Mouse (Mus musculus) spleen, postnatal 14 days (tissue): ENCODE measurements around the gene Ell.

Experiments
- DNase-seq, 2 experiments: peaks; one replicate each; pipeline ENCODE4 v3.0.0; 2021 to 2022; ENCODE audit warnings: low spot score in 2 of 2

The Ell gene

DNA sequence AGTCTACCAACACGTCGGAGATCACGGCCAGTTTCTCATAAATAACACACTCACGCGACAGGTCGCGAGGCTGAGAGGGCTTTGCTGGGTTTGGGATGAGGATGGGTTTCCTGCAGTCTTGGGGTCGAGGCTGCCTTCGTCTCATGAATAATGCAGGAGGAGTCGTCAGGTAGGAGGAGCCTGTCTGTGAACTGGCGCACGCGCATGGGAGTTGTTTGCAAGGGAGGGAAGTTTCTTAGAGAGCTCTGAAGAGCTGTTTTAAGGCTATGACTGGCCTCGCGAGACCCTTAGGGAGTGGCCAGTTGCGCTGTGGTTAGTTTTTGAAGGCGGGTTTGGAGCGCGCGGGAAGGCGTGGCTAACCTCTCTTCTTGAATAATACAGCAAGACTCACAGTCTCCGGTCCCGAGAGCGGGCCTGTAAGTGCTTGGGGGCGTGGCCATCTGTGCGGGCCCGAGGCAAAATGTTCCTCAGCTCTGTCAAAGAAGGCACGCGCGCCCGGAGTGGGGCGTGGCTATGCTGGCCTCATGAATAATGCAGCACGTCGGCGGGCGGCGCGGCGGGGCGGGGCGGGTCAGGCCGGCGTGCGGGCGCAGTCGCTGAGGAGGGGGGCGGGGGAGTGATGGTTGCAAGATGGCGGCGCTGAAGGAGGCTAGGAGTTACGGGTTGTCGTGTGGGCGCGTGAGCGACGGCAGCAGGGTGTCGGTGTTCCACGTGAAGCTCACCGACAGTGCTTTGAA lies at the start of gene Ell:
TSS of gene Ell (plus strand) at position 381 of the 737 bp plus-strand sequence.
- peak; percentile 99 for DNase-seq

DNA sequence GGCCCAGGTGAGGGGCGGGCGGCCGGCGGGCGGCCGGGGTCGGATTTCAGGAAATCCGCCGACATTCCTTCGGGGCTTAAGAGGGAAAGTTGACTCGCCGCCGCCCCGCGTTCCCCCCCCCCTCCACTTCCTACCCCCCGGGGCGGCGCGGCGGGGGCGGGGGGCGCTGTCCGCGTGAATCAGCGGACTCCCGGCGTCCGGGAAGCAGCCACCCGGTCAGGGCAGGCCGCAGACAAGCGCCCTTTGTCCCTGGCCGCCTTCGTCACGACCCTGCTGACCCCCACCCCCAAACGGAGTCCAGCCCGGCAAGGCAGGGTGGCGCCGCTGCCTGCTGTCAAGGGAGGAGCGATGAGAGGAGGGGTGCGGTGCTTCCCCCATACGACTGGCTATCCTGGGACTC lies 49.7 kb upstream of the Ell start:
- DNase-seq = no peak

DNA sequence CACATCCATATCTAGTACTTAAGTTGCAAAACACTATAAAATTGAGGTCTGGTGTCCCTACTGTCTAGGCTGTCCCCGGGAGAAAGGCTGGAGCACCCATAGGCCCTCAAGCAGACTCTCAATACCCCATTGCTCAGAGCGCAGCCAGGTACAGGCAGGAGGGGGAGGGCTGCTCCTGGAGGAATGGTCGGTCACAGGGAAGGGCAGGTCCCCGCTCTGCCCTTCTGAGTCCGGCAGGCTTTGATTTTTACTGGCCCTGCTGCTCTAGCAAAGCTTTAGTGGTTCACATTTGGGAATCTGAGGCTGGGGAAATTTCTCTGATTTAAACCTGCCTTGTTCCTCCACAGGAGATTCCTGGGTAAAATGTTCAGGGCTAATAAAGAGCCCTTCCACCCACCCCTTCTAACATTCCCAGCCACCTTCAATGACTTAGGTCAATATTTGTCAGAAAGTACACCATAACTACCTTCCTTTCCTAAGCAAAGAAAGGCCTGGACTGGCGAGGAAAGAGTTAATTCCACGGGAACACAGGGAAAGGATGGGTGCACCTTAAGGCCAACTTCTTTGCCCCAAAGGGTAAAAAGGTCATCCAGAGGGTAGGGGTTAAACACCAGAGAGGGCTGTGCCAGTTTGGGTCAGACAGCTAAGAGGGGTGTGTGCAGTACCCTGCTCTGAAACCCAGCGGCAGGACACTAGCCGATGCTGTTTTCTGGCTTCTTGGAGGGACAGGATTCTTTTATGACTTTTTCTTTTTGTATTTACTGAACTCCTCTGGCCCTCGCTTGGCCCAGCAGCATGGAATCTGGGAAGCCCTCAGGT lies 49.0 kb upstream of the Ell start:
- DNase-seq = no peak

DNA sequence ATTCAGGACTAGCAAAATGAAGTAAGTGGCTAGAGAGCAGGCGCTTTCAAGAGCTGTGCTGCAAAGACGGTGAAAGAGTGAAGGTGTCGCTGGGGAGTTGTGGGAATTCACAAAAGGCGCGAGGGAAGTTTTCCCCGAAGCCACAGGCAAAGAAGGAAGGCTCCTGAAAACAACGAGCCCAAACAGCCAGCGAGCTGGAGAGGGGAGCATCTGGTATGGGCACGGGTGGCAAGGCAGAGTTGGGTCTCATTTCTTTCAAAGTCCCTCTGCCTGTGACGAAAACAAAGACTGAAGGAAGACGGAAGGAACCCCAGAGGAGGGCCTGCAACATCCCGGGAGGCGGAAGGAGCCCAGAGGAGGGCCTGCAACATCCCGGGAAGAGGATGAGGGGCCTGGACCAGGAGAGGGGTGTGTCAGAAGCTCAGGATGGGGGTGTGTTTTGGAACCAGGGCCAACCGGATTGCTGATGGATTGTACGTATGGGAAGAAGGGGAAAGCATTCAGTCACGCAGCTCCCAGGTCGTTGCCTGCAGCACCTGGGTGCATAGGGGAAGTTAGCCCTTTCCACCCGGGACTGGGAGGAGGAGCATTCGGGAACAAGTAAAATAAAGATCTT lies 48.3 kb upstream of the Ell start:
- no peak for DNase-seq

DNA sequence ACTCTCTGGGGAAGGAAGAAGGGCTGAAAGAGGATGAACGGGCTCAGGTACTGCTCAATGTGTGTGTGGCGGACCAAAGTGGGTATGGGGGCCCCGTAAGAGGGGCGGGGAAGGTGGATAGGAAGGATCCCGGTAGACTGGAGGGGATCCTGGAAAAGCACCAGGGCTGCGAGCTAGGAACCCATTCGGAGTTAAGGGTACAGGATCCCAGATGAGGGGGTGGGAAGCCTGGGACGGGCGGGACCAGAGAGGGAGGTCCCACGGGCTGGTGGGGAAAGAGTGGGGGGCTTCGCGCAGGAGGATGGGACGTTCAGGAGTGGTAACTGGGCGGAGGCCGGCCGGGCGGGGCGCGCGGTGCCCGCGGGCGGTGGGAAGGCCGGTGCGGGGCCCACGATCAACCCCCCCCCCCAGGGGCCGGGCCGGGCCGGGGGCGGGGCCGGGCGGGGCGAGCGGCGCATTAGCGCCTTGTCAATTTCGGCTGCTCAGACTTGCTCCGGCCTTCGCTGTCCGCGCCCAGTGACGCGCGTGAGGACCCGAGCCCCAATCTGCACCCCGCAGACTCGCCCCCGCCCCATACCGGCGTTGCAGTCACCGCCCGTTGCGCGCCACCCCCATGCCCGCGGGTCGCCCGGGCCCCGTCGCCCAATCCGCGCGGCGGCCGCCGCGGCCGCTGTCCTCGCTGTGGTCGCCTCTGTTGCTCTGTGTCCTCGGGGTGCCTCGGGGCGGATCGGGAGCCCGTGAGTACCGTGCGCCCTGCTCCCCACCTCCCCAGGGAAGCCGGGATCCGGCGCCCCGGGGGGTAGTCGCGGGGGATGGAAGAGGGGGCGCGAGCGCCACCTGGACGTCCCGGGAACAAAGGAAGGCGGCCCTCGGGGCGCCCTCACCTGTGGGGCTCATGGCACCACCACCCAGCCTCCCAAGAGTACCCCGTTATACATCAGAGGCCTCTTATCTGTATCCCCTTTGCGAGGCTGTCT lies 46.3 kb upstream of the Ell start, which contains the start of gene Crlf1:
TSS of gene Crlf1 (plus strand) at position 495 of the 977 bp plus-strand sequence.
- DNase-seq = no peak

DNA sequence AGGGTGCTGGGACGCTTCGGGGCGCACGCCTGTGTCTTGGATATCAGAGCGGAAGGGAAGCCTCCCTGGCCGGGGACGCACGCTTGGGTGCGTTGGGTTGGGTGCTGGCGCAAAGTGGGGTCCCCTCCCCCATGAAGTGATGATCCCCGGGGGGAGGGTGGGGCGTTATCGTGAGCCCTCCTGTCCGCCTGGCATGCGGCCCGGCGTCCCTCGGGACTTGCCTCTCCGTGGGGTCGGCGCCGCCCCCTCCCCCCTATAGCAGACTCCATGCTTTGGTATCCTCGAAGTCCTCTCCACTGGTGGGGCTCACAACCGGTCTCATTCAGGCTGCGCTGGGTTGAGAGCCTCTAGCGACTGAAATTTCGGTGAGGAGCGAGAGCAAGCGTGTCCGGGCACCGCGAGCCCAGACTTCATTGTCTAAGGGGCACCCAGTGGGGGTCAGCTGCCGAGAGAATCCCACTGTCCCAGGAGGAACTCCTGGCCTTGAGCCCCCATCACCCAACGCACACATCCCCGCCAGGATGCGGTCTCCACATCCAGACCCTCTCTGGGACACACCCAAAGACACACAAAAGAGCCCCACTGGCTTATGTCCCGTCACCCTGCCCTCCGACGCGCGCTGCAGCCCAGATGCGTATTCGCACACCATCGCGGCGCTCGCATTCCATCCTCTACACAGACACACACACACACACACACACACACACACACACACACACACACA lies 45.4 kb upstream of the Ell start:
- DNase-seq = no peak

DNA sequence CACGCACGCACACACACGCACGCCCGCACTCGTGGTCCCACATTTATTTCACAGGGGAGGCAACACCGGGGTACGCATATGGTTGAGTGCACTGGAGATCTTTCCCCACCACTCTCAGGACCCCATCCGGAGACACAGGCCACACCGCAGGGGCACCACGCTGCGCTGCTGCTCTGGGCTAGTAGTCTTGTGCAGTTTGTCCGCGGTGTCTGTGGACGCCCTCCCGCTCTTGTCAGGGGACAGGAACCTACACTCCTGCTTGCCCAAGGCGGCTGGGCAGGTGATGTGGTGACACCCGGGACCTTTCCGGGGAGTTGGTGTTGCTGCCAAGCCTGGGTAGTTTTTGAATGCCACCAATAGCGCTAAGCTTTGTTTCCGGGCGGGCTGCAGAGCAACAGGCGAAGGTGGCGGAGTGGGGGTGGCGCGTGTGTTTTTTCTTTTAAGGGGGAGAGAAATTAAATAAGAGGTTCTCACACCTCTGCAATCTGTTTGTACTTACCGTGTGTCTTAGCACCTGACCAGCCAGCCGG lies 44.8 kb upstream of the Ell start:
- DNase-seq = no peak

DNA sequence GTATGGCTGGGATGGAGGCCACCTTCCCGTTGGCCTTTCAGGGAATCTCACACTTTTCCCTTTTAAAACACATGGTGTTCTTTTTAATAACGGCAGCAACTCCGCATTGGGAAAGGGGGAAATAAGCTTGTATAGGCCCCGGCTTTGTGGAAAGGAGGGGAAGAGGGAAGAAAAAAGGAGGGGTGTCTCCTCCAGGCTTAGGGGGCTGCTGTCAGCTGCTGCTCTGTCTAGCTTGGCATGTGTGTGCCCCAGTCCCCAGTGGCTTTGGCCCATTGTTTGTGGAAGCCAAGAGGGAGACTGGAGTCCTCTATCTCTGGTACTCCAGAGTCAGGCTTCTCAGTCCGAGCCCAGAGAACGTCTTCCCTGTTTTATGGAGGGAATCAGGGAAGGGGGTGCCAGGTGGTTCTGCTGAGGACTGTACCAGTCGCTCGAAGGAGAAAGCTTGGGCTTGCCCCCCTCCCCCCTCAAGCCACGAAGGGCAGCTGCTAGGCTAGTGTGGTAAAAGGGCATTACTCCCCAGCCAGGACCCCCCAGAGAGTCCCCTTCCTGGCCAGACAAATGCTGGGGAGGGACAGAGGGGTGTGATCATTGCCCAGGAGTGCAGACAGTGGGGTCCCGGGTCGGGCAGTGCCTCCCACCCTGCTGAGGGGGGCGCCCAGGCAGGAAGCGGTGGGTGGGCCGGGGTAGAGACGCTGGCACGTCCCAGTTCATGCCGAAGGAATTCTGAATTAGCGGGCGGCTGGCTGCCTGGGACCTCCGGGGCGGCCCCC lies 44.1 kb upstream of the Ell start:
- no peak for DNase-seq

DNA sequence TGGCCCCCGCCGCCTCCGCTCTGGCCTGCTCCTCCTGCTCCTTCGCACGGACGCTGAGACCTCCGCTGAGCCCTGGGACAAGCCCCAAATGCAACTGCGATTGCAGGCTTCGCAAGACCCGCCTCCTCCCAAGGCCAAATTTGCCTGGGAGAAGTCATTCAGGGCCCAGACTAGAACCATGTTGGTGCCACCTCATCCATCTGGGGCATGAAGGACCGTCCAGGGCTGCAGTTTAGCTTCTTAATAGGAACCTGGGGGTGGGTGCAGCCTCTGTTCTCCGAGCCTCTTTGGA lies 43.5 kb upstream of the Ell start:
- DNase-seq = no peak

DNA sequence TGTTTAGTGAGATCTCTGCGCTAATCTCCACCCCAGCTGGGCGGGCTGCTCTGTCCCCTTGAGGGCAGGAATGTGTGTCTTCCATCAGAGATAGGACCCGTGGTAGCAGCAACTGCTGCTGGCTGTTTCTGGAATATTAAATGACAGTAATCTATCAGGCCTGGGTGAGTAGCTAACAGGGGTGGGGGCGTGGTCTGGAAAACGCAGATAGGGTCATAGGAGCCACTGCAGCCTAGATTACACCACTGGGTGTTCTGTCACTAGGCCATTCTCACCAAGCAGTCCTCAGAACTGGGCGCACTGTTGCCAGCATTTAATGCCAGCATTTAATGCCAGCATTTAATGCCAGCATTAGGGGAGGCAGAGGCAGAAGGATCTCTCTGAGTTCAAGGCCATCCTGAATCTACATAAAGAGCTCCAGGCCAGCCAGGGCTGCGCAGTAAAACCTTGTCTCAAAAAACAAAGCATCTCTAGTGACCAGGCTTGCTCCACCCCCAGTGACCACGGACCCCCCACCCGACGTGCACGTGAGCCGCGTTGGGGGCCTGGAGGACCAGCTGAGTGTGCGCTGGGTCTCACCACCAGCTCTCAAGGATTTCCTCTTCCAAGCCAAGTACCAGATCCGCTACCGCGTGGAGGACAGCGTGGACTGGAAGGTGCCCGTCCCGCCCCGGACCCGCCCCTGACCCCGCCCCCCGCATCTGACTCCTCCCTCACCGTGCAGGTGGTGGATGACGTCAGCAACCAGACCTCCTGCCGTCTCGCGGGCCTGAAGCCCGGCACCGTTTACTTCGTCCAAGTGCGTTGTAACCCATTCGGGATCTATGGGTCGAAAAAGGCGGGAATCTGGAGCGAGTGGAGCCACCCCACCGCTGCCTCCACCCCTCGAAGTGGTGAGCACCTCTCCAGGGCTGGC lies 38.6 kb upstream of the Ell start:
- DNase-seq = peak in 1 of 2 experiments; percentile 42

DNA sequence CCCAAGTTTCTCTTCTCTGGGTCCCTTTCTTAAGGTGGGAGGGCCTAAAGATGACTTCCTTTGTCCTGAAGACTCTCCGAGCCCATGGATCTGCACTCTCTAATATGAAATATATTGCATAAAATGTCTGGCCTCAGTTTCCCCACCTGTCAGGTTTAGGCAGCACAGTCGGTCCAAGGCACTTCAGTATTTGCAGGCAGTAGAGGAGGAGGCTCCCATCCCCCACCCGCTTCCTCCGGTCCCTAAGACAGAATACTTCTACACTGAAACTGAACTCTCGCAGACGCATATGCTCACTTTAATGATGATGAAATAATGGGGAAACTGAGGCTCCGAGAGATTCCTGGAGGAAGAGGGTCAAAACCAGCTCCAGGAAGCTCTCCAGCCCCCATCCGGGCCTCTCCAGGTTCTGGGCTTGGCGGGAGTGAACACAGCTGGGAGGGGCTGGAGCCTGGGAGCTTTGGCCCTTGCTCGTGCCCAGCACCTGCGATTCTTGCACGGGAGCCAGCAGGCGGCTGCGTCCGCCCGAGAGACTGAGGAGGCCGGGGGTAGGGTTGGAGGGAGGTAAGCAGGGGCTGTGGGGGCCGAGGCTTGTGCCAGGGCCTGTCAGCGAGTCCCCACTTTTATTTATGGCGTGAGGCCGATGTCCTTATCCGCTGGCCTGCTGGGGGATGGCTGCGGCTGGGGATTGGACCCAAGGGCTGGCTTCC lies 37.3 kb upstream of the Ell start:
- no peak for DNase-seq

DNA sequence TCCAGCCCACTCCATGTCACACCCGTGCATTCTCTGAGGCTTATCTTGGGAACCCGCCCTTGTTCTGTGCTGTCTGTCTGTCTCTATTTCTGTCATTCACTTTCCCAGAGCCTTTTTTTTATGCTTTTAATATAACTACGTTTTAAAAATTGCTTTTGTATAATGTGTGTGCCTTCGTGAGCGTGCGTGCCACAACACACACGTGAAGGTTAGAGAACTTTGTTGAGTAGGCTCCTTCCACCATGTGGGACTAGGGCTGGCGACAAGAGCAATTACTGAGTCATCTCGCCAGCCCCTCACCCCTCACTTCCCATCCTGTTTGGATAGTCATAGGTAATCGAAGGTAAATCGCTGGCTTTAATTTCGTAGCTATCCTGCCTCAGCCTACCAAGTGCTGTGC lies 36.7 kb upstream of the Ell start:
- no peak for DNase-seq

DNA sequence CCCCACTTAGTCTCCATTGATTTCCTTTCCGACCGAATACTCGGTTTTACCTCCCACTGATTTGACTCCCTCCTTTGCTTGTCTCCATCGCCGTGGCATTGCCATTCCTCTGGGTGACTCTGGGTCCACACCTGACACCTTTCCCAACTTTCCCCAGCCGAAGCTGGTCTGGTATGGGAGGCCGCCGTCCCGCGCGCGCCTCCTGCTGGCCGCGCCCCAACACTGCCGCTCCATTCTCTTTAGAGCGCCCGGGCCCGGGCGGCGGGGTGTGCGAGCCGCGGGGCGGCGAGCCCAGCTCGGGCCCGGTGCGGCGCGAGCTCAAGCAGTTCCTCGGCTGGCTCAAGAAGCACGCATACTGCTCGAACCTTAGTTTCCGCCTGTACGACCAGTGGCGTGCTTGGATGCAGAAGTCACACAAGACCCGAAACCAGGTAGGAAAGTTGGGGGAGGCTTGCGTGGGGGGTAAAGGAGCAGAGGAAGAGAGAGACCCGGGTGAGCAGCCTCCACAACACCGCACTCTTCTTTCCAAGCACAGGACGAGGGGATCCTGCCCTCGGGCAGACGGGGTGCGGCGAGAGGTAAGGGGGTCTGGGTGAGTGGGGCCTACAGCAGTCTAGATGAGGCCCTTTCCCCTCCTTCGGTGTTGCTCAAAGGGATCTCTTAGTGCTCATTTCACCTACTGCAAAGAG lies 36.1 kb upstream of the Ell start:
- DNase-seq = peak; percentile 49 to 60

DNA sequence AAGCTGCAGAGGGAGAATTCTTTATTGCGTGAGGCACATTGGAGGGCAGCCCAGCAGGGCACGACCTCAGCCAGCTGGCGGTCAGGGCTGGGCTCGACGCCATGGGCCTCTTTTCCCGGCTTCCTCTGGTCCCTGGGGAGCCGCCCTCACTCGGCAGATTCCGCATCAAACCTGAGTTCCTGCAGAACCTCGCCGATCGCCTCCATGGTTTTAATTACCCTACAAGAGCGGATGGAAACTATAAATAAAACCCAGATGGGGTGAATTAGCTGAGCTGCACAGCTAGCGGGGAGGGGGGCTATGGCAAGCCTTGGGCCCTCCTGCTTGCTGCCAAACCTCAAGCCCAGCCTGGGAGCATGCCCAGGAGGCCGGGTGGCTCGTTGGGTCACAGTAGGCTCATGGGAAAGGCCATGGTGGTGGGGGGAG lies 35.0 kb upstream of the Ell start:
- no peak for DNase-seq

DNA sequence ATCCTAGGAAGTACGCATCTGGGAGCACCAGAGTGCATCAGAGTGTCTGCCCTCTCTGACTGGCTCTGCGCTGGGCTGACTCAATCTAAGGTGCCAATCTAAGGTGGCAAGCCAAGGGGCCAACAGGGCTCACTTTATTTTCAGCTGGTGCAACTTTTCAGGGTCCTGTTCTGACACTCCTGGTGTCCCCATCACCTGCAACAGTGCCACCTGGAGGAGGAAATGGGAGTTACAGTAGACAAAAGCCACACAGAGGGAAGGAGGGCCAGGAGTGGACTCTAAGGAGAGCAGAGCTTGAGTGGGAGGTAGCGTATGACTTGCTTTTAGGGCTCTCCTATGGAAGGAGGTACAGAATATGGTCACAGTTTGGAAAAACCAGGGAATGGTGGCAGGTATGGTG lies 34.4 kb upstream of the Ell start:
- DNase-seq = peak; percentile 57 to 87

DNA sequence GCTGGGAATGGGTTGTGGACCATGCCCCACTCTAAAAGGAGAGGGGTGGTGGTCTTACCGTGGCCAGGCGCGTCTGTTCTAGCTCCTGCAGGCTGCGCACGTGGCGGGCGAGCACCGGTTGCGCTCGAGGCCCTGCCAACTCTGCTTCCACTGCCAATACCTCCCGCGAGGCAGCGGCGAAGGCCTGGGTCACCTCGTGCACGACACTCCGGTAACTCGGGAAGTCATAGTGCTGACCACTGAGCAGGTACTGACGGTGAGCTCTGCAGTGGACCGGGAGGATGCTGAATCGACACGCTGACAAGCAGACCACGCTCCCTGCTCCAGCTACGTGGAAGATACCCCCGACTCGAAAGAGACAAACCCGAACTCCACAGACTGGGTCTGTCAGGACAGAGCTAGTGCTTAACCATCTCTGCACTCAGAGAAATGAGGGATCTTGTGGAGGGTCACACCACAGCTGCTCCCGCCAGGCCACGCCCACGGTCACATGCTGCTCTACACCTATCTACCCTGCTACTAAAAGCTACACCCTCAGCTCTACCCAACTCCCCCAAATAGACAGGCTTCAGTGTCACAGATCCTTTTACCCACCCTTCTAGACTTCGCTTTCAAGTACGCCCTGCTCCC lies 33.4 kb upstream of the Ell start:
- no peak for DNase-seq
